Mouse (Mus musculus) embryonic facial prominence, embryonic 12.5 days (tissue): ENCODE results near the gene Selenov. TPM values are rescaled to one million over a fixed set of nuclear protein-coding genes. Genes with fewer than 3 reads are reported as not detected.

Experiments
- ATAC-seq: fragments of 200-750 bp; cut with Nextera tagmentation; 2 replicates; pipeline ENCODE4 v1.8.0; 2017; ENCODE audit not compliant: insufficient number of reproducible peaks, insufficient read depth, low FRiP score, low TSS enrichment
- H3K27ac ChIP-seq: fragments of 300-500 bp; sonication (generic); 2 replicates; pipeline ENCODE4 v1.5.1; 2016; ENCODE audit warnings: mild to moderate bottlenecking
- H3K27me3 ChIP-seq: fragments of 300-500 bp; sonication (generic); 2 replicates; pipeline ENCODE4 v1.6.1; 2016; ENCODE audit warnings: mild to moderate bottlenecking, moderate library complexity
- H3K36me3 ChIP-seq: fragments of 300-500 bp; sonication (generic); 2 replicates; pipeline ENCODE4 v1.6.1; 2016; ENCODE audit warnings: mild to moderate bottlenecking
- H3K4me1 ChIP-seq: fragments of 300-500 bp; sonication (generic); 2 replicates; pipeline ENCODE4 v1.6.1; 2016
- H3K4me2 ChIP-seq: fragments of 300-500 bp; sonication (generic); replicated peaks from 2 replicates; pipeline ENCODE4 v1.6.1; 2016; ENCODE audit warnings: mild to moderate bottlenecking, moderate library complexity
- H3K4me3 ChIP-seq: fragments of 300-500 bp; sonication (generic); 2 replicates; pipeline ENCODE4 v1.5.1; 2016; ENCODE audit warnings: mild to moderate bottlenecking
- H3K9ac ChIP-seq: fragments of 300-500 bp; sonication (generic); 2 replicates; pipeline ENCODE4 v1.6.1; 2016; ENCODE audit warnings: mild to moderate bottlenecking, moderate library complexity
- H3K9me3 ChIP-seq: fragments of 300-500 bp; sonication (generic); 2 replicates; pipeline ENCODE4 v1.6.1; 2016; ENCODE audit warnings: mild to moderate bottlenecking, moderate library complexity
- WGBS: fragments of 180-500 bp; shearing (Covaris S2); methylation state at CpG from one replicate; pipeline ENCODE4 v1.1.7; 2016; 5-methylcytosine and 5-hydroxymethylcytosine counted together
- polyA plus RNA-seq: library from polyadenylated mRNA; unstranded; fragments of >200 nt; fragmentation: Nextera tagmentation; extraction: Ambion mirVana; gene quantifications from 2 replicates; pipeline ENCODE4 v1.2.1, GENCODE M21; 2016

Gene Selenov
- polyA plus RNA-seq, 1 experiment from 2014 or later: not detected

DNA sequence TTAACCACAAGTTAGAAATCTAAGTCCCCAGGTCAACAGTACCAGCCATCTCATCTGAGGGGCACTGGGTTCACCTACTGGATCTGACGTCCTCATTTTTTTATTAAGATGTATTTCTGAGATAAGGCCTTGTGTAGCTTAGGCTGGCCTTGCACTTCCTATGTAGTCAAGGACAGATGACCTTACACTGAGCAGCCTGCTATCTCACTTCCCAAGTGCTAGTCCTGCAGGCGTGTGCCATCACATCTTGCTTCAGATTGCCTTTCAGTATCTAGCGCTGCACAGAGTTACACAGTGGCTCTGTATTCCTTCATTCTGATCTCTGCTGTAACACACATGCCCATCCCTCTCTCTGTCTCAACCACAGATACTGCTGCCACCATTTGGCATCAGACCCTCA, 27.1 kb upstream of the Selenov start:
- H3K4me3 ChIP-seq: no peak overlapping the region
- WGBS: 90% methylated on average over 3 of the region's 3 CpGs
- ATAC-seq: no peak
- no peak overlapping the region for H3K27ac ChIP-seq
- peaks cover 93% of the 10 kb centered on the region for H3K36me3 ChIP-seq
- no peaks in the 10 kb centered on the region for H3K27me3 ChIP-seq
- H3K9me3 ChIP-seq: no peaks in the 10 kb centered on the region
- H3K4me2 ChIP-seq: no peak overlapping the region
- H3K9ac ChIP-seq: no peak overlapping the region
- no peaks in the 10 kb centered on the region for H3K4me1 ChIP-seq

- H3K27ac ChIP-seq: peak within 1 kb of the TSS; percentile 63
- peak within 1 kb of the TSS; percentile 98 for H3K4me3 ChIP-seq
- H3K27me3 ChIP-seq: no peaks in the 10 kb centered on the region
- peak; percentile 94 for ATAC-seq
- peak within 1 kb of the TSS; percentile 96 for H3K9ac ChIP-seq
- no peaks in the 10 kb centered on the region for H3K9me3 ChIP-seq
- peaks cover 65% of the 10 kb centered on the region for H3K36me3 ChIP-seq
- peaks cover 7% of the 10 kb centered on the region for H3K4me1 ChIP-seq
- WGBS: 1% methylated on average over 45 of the region's 45 CpGs
- peak within 1 kb of the TSS; percentile 94 for H3K4me2 ChIP-seq
These were observed 21.0 kb upstream of the Selenov start, which contains the start of gene Timm50 for GRCm38 (mm10) chr7:28311926-28312543. Gene Timm50 (minus strand): TSS chr7:28312072.

DNA sequence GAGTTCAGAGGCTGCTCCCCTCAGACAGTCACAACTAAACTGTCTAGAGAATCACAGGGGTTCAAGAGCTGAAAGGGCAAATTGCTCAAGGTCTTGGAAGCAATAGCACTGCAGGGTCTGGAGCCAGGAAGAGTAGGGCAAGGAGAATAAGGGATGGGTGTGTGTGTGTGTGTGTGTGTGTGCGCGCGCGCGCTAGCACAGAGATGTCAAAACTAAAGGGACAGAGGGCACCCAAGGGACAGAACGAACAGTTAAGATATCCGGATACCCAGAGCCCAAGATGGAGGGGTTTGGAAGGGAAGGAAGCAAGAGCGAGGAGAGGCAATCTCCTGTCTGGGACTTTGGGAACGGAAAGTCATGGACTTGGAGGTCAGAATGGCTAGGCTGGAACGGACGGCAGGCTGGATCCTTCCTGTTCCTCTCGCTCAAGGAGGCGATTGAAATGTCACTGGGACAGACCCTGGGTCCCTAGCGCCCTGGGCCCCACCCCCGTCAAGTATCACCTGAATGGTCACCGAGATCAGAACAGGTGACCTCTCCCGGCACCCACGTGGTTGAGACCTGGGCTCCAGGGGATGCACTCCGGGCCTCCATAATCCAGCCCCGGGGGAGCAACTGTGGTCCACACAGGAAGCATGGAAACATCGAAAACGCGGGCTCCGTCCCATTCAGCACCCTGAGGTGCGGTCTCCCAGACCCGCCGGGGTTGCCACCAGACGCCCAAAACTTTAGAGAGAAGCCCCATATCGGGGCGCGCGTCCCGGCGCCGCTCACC, 20.4 kb upstream of the Selenov start:
- Histone ChIP-seq H3K4me3 (peak overlapping the region; percentile 98), H3K27ac (peak overlapping the region; percentile 63), H3K4me2 (peak overlapping the region; percentile 94), H3K4me1 (peaks cover 7% of the 10 kb centered on the region), H3K9me3 (no peaks in the 10 kb centered on the region), H3K27me3 (no peaks in the 10 kb centered on the region), H3K9ac (peak overlapping the region; percentile 96), H3K36me3 (peaks cover 65% of the 10 kb centered on the region)
- ATAC-seq: peak; percentile 50
- WGBS: 7% methylated on average over 35 of the region's 35 CpGs

DNA sequence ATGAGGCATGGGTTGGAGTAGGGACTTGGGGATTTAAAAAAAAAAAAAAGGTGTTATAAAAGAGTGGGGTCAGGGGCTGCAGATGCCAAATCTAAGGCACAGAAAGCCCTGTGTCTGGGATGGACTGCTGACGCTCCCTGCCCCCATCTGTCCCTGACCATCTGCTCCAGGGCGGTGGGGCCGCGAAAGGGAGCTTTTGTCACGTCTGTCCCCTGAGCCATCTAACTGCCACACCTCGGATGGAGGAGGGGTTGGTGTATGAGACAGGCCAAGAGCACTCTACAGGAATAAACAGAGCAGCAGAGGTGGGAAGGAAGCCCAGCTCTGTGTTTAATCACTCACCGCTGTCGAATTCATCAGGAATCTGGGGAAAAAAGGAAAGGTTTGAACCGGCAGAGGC, 18.8 kb upstream of the Selenov start:
- H3K4me3 ChIP-seq: no peak overlapping the region
- 60% methylated on average over 9 of the region's 9 CpGs for WGBS
- H3K4me2 ChIP-seq: no peak overlapping the region
- no peak for ATAC-seq
- peaks cover 65% of the 10 kb centered on the region for H3K36me3 ChIP-seq
- no peaks in the 10 kb centered on the region for H3K9me3 ChIP-seq
- no peak overlapping the region for H3K27ac ChIP-seq
- H3K27me3 ChIP-seq: no peaks in the 10 kb centered on the region
- peaks cover 7% of the 10 kb centered on the region for H3K4me1 ChIP-seq
- no peak overlapping the region for H3K9ac ChIP-seq

DNA sequence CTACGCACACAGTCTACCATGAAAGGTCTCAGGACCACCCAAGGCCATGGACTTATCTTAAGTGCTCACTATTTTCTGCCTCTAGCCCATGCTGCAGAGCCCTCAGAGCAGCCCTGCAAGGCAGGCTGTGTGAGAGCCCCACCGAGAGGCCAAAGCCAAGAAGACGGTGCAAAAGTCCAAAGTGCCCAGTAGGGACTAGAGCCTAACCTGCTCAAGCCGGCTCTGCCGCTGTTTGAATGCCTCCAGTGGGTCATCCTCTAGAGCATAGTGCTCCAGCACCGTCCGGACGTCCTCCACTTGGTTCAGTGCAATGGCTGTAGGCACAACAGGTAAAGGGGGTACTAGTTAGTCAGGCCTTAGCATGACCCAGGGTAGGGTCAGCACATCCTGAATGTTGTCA, 15.2 kb upstream of the Selenov start:
- H3K9me3 ChIP-seq: no peaks in the 10 kb centered on the region
- no peak overlapping the region for H3K27ac ChIP-seq
- ATAC-seq: no peak
- H3K4me1 ChIP-seq: peaks cover 18% of the 10 kb centered on the region
- 90% methylated on average over 8 of the region's 8 CpGs for WGBS
- peaks cover 12% of the 10 kb centered on the region for H3K27me3 ChIP-seq
- no peak overlapping the region for H3K4me3 ChIP-seq
- no peak overlapping the region for H3K9ac ChIP-seq
- H3K4me2 ChIP-seq: no peak overlapping the region
- peaks cover 56% of the 10 kb centered on the region for H3K36me3 ChIP-seq

- Histone ChIP-seq H3K9me3 (no peaks in the 10 kb centered on the region), H3K36me3 (peaks cover 56% of the 10 kb centered on the region), H3K4me2 (no peak overlapping the region), H3K4me3 (no peak overlapping the region), H3K4me1 (peaks cover 14% of the 10 kb centered on the region), H3K27ac (no peak overlapping the region), H3K9ac (no peak overlapping the region), H3K27me3 (peaks cover 18% of the 10 kb centered on the region)
- no peak for ATAC-seq
- WGBS: 94% methylated on average over 10 of the region's 10 CpGs
These were observed 14.7 kb upstream of the Selenov start for GRCm38 (mm10) chr7:28305641-28306040.

- 2% methylated on average over 30 of the region's 30 CpGs for WGBS
- Histone ChIP-seq H3K36me3 (peaks cover 22% of the 10 kb centered on the region), H3K27me3 (peaks cover 56% of the 10 kb centered on the region), H3K9ac (peak within 1 kb of the TSS; percentile 30; the same call in 1 of the 2 replicates), H3K4me3 (peak within 1 kb of the TSS; percentile 28), H3K27ac (no peak within 1 kb of the TSS), H3K4me2 (peak within 1 kb of the TSS; percentile 48), H3K9me3 (no peaks in the 10 kb centered on the region), H3K4me1 (peaks cover 18% of the 10 kb centered on the region)
- ATAC-seq: no peak
These were observed 10.8 kb upstream of the Selenov start, which contains the start of gene Dll3 for GRCm38 (mm10) chr7:28301616-28302433. Gene Dll3 (minus strand): TSS chr7:28302238.

DNA sequence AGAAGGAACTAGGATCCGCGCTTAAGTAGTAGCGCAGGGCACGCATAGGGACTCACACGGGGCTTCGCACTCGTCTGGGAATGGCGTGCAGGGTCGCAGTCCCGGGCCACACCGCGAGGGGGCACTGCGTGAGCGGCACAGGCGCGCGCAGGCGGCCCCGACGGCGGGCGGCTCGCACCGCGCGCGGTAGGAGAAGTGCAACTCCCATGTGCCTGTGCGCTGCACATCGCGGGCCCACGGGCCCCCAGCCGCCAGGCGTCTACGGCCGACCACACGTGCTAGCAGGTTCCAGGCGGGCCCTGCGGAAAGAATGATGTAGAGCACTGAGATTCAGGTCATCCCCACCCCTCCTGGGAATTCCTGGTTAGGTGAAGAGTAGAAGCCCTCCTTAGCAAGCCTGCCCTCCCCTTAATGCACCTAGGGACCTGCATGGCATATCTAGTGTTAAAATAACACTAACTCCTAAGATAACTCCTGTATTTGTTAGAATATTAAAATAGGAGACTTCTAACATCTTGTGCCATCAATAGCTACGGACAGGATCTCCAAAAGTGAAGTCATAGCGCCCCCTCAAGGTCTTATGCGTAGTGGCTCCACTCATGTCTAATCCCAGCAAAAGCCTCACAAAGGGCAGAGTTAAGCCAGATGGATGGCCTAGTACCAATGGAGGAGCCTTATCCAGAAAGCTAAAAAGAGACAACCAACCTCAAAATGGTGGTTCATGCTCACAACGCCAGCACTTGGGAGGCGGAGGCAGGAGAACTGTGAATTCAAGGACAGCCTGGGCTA, 8.0 kb upstream of the Selenov start:
- H3K27ac ChIP-seq: no peak overlapping the region

GRCm38 (mm10) chr7:28294481-28294880, 3.5 kb upstream of the Selenov start:
- peak overlapping the region; percentile 80 for H3K4me2 ChIP-seq
- 5% methylated on average over 39 of the region's 63 CpGs for WGBS
- H3K4me1 ChIP-seq: peaks cover 13% of the 10 kb centered on the region
- H3K4me3 ChIP-seq: peak overlapping the region; percentile 50
- peak overlapping the region; percentile 53 for H3K9ac ChIP-seq
- no peaks in the 10 kb centered on the region for H3K36me3 ChIP-seq
- ATAC-seq: peak; percentile 55; the same call in 1 of the 2 replicates
- peaks cover 95% of the 10 kb centered on the region for H3K27me3 ChIP-seq
- H3K9me3 ChIP-seq: no peaks in the 10 kb centered on the region
- H3K27ac ChIP-seq: no peak overlapping the region

More for the DNA sequence above, 8.0 kb upstream of the Selenov start:
- Histone ChIP-seq H3K4me3 (peak overlapping the region; percentile 7; the same call in 1 of the 2 replicates), H3K9ac (no peak overlapping the region), H3K4me1 (peaks cover 18% of the 10 kb centered on the region), H3K4me2 (peak overlapping the region; percentile 31), H3K36me3 (no peaks in the 10 kb centered on the region), H3K9me3 (no peaks in the 10 kb centered on the region), H3K27me3 (peaks cover 80% of the 10 kb centered on the region)
- 11% methylated on average over 43 of the region's 43 CpGs for WGBS
- ATAC-seq: no peak

DNA sequence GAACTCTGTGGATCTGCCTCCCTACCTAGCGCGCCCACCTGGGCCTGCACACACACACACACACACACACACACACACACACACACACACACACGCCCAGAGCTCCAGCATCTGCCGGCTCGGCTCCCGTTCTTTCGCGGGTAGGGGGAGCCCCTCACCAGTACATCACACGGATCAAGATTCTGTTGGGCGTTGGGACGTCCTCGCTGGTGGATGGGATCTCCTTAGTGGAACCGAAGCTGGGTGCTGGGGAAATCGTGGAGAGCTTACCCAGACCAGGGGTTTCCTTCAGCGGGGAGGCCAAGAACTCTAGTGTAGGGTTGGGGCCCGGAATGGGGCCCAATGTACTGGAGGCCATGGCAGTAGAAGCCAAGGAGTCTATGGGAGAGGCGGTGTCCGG, 821 bp downstream of the Selenov start:
- WGBS: 3% methylated on average over 18 of the region's 18 CpGs
- Histone ChIP-seq H3K9ac (no peak overlapping the region), H3K27ac (no peak overlapping the region), H3K4me1 (peaks cover 8% of the 10 kb centered on the region), H3K4me2 (peak overlapping the region; percentile 40), H3K9me3 (no peaks in the 10 kb centered on the region), H3K36me3 (no peaks in the 10 kb centered on the region), H3K27me3 (peaks cover 81% of the 10 kb centered on the region), H3K4me3 (peak overlapping the region; percentile 25)
- no peak for ATAC-seq

- Histone ChIP-seq H3K27ac (no peak overlapping the region), H3K9ac (no peak overlapping the region), H3K36me3 (no peaks in the 10 kb centered on the region), H3K9me3 (no peaks in the 10 kb centered on the region), H3K4me2 (no peak overlapping the region), H3K27me3 (no peaks in the 10 kb centered on the region), H3K4me3 (no peak overlapping the region), H3K4me1 (peaks cover 8% of the 10 kb centered on the region; the same call in 1 of the 2 replicates)
- ATAC-seq: no peak
- WGBS: 80% methylated on average over 7 of the region's 7 CpGs
These were observed 10.4 kb downstream of the Selenov start for GRCm38 (mm10) chr7:28280630-28281029.
